Mouse (Mus musculus): Measurements from ENCODE around the gene Eif5b.
"Not testable (repeated sequence)": the region's sequence is repeated elsewhere in the genome, so short reads cannot be mapped to it uniquely, and the experiment has no call there.

Eif5b gene

GRCm38 (mm10) chr1:38006741-38007140, 8.9 kb downstream of the Eif5b start:
- DNase-seq, result no peak

- no peak for DNase-seq
Measured at GRCm38 (mm10) chr1:38011647-38012046, 13.8 kb downstream of the Eif5b start.

GRCm38 (mm10) chr1:38012104-38012503, 14.3 kb downstream of the Eif5b start:
- peak; percentile 59 for DNase-seq

GRCm38 (mm10) chr1:38012509-38012908, 14.7 kb downstream of the Eif5b start:
- no peak for DNase-seq

GRCm38 (mm10) chr1:38014551-38015203, 16.9 kb downstream of the Eif5b start:
- no peak for DNase-seq

GRCm38 (mm10) chr1:38027301-38027700, 29.5 kb downstream of the Eif5b start:
- no peak for DNase-seq

- no peak for DNase-seq
Measured at GRCm38 (mm10) chr1:38031391-38031790, 33.6 kb downstream of the Eif5b start.

- DNase-seq, result no peak
Measured at GRCm38 (mm10) chr1:38035521-38035920, 37.7 kb downstream of the Eif5b start.

- DNase-seq, result peak; percentile 51
Measured at GRCm38 (mm10) chr1:38037375-38037774, 39.6 kb downstream of the Eif5b start.

GRCm38 (mm10) chr1:38038898-38039297, 41.1 kb downstream of the Eif5b start:
- DNase-seq, result no peak

- DNase-seq, result peak; percentile 45
Measured at GRCm38 (mm10) chr1:38048121-38048520, 50.3 kb downstream of the Eif5b start.

GRCm38 (mm10) chr1:38049562-38049961, 51.8 kb downstream of the Eif5b start:
- DNase-seq, result no peak

GRCm38 (mm10) chr1:38055176-38055575, 57.4 kb downstream of the Eif5b start:
- DNase-seq, result no peak

GRCm38 (mm10) chr1:38058417-38058816, 60.6 kb downstream of the Eif5b start:
- no peak for DNase-seq

GRCm38 (mm10) chr1:38062156-38062555, 64.3 kb downstream of the Eif5b start:
- not testable (repeated sequence) for DNase-seq

- no peak for DNase-seq
Measured at GRCm38 (mm10) chr1:38067276-38067675, 69.5 kb downstream of the Eif5b start.

GRCm38 (mm10) chr1:38071326-38071725, 73.5 kb downstream of the Eif5b start:
- peak; percentile 22 for DNase-seq

- DNase-seq, result no peak
Measured at GRCm38 (mm10) chr1:38081316-38081715, 83.5 kb downstream of the Eif5b start.

- no peak for DNase-seq
Measured at GRCm38 (mm10) chr1:38103214-38103613, 105.4 kb downstream of the Eif5b start.

- no peak for DNase-seq
Measured at GRCm38 (mm10) chr1:38103813-38104212, 106.0 kb downstream of the Eif5b start.

All from layer of hippocampus, adult 9-11 months (tissue).